Mouse (Mus musculus) erythroblast, embryonic 14.5 days (primary cell): ENCODE measurements around the gene Secisbp2l.

Experiments
- GATA1 ChIP-seq: IDR thresholded peaks from 2 replicates; pipeline ENCODE4 v1.6.1; 2012; ENCODE audit warnings: low read length, inconsistent platforms, mixed read lengths
- TAL1 ChIP-seq: IDR thresholded peaks from 3 replicates; pipeline ENCODE4 v1.6.1; 2012; ENCODE audit warnings: low read length, inconsistent platforms, mixed read lengths

DNA sequence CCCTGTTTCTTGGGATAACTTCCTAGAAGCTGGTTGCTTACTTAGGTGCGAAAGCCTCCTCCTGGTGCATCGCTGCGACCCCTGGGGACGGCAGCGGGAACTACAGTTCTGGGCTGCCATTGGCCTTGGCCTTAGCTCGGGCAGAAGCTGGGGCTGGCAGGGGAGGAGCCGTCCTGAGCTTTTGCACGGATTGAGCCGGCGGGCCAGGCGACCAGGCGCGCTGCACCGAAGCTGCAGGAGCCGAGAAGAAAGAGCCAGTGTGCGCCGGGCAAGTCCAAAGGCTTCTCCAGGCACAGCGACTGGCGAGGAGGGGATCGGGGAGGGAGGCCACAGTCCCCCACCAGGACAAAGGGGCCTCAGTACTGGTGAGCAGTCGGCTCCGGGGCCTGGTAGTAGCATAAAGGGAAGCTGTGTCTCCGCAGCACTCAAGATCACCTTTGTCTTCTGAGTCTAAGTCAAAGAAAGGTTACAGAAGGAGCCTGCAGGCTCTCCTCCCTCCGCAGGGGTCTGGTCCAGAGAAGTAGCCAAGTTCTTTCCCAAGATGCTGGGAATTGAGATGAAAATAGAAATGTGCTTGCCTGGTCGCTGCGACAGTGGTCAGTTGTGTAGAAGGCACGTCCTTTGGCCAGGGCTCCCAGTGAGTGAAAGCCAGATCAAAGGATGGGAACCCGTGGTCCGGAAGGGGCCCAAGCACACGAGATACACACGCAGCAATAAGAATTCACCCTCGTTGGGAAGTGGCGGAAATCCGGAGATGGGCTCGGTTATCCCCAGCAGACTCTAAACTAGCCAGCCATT, 50.7 kb downstream of the Secisbp2l start:
- TF ChIP-seq GATA1 (no peak), TAL1 (no peak)
